Mouse (Mus musculus) ES-E14 (cell line): ENCODE measurements around the gene Astn2. TPM values are rescaled to one million over a fixed set of nuclear protein-coding genes. Genes with fewer than 3 reads are reported as not detected.

Source experiments
- DNase-seq: peaks from one replicate; pipeline ENCODE4 v3.0.0-alpha.2; 2013; ENCODE audit warnings: low read depth, low spot score
- H3K27ac ChIP-seq: 2 replicates; pipeline ENCODE4 v1.5.1; 2012; ENCODE audit warnings: low read depth, mild to moderate bottlenecking, low read length, moderate library complexity, mixed read lengths; ENCODE audit not compliant: poor library complexity, insufficient read depth, severe bottlenecking
- H3K36me3 ChIP-seq: 2 replicates; pipeline ENCODE4 v1.6.1; 2012; ENCODE audit warnings: mild to moderate bottlenecking, low read length, moderate library complexity, mixed read lengths; ENCODE audit not compliant: control insufficient read depth, poor library complexity, insufficient read depth, severe bottlenecking
- H3K4me1 ChIP-seq, 2 experiments: fragments of 150-350 bp in 1 of 2; sonication (generic) in 1 of 2; 2 replicates each; pipeline ENCODE4 v1.6.1; 2012; ENCODE audit warnings: low read length in 2 of 2, mild to moderate bottlenecking in 1 of 2, mixed read lengths in 1 of 2; ENCODE audit not compliant: control insufficient read depth in 2 of 2, insufficient read depth in 2 of 2, poor library complexity in 1 of 2
- H3K4me3 ChIP-seq, 2 experiments: fragments of 150-350 bp in 1 of 2; sonication (generic) in 1 of 2; 2 replicates each; pipeline ENCODE4 v1.5.1; 2012; ENCODE audit warnings: low read length in 2 of 2, low read depth in 1 of 2, mild to moderate bottlenecking in 1 of 2, mixed read lengths in 1 of 2; ENCODE audit not compliant: insufficient read depth in 1 of 2, poor library complexity in 1 of 2, severe bottlenecking in 1 of 2
- H3K9ac ChIP-seq: 2 replicates; pipeline ENCODE4 v1.6.1; 2012; ENCODE audit warnings: low read depth, mild to moderate bottlenecking, low read length, mixed read lengths; ENCODE audit not compliant: poor library complexity, insufficient read depth, severe bottlenecking
- H3K9me3 ChIP-seq: fragments of 150-350 bp; sonication (generic); 2 replicates; pipeline ENCODE4 v1.6.1; 2012; ENCODE audit warnings: low read depth, mild to moderate bottlenecking, low read length; ENCODE audit not compliant: control insufficient read depth, insufficient read depth
- CHD2 ChIP-seq: IDR thresholded peaks from 2 replicates; pipeline ENCODE4 v1.6.1; 2014; ENCODE audit warnings: mild to moderate bottlenecking, low read depth, low read length, inconsistent platforms
- HCFC1 ChIP-seq: IDR thresholded peaks from 2 replicates; pipeline ENCODE4 v1.6.1; 2012; ENCODE audit warnings: low read length, inconsistent platforms, borderline replicate concordance; ENCODE audit not compliant: insufficient read depth
- MAFK ChIP-seq: IDR thresholded peaks from 2 replicates; pipeline ENCODE4 v1.6.1; 2014; ENCODE audit warnings: mild to moderate bottlenecking, low read depth, low read length, inconsistent platforms; ENCODE audit not compliant: insufficient read depth
- ZC3H11A ChIP-seq: IDR thresholded peaks from 2 replicates; pipeline ENCODE4 v1.6.1; 2012; ENCODE audit warnings: low read depth, mild to moderate bottlenecking, inconsistent platforms, low read length, borderline replicate concordance
- ZNF384 ChIP-seq: IDR thresholded peaks from 2 replicates; pipeline ENCODE4 v1.6.1; 2012; ENCODE audit warnings: low read depth, low read length, inconsistent platforms
- in situ Hi-C, 2 experiments: fragments of 600-800 bp; cut with MboI; formaldehyde crosslinking; loops; one replicate each; pipeline ENCODE4 v1.15.1; 2025; ENCODE audit warnings: low sequenced_read_pairs in 2 of 2, inconsistent platforms in 1 of 2; ENCODE audit not compliant: unreplicated experiment in 2 of 2
- total RNA-seq: library from RNA; depleted of rRNA; stranded (reverse); fragments of 300-350 nt; gene quantifications from 2 replicates; pipeline ENCODE4 v1.2.3, GENCODE M21; 2012

Gene Astn2
- total RNA-seq, 1 experiment, result 0.04 TPM

- no peaks in the 10 kb centered on the region for H3K9me3 ChIP-seq
- no peak overlapping the region for H3K27ac ChIP-seq
- TF ChIP-seq ZNF384 (no peak), CHD2 (no peak), ZC3H11A (no peak), MAFK (no peak)
- no peak overlapping the region for H3K9ac ChIP-seq
- peaks cover 2% of the 10 kb centered on the region; the same call in 1 of the 2 replicates for H3K36me3 ChIP-seq
- DNase-seq, result no peak
- H3K4me1 ChIP-seq, result no peaks in the 10 kb centered on the region
- H3K4me3 ChIP-seq, result no peak overlapping the region
- in situ Hi-C loops, result no loop called here
These were observed 796.3 kb downstream of the Astn2 start for GRCm38 (mm10) chr4:65608112-65608511.

GRCm38 (mm10) chr4:65607184-65607631 lies 797.2 kb downstream of the Astn2 start:
- DNase-seq, result no peak
- Histone ChIP-seq H3K9ac (no peak overlapping the region), H3K4me3 (no peak overlapping the region), H3K4me1 (no peaks in the 10 kb centered on the region), H3K36me3 (no peaks in the 10 kb centered on the region), H3K9me3 (no peaks in the 10 kb centered on the region), H3K27ac (no peak overlapping the region)
- in situ Hi-C loops, result no loop called here
- TF ChIP-seq ZNF384, result no peak
- no peak for TF ChIP-seq MAFK
- TF ChIP-seq ZC3H11A, result no peak
- TF ChIP-seq HCFC1, result no peak
- no peak for TF ChIP-seq CHD2

- H3K36me3 ChIP-seq, result no peaks in the 10 kb centered on the region
- H3K9me3 ChIP-seq, result no peaks in the 10 kb centered on the region
- no peak overlapping the region for H3K27ac ChIP-seq
- TF ChIP-seq MAFK, result no peak
- TF ChIP-seq HCFC1, result no peak
- TF ChIP-seq CHD2, result no peak
- TF ChIP-seq ZC3H11A, result no peak
- no peak for TF ChIP-seq ZNF384
- peak overlapping the region; percentile 85 for H3K9ac ChIP-seq
- no peak for DNase-seq
- in situ Hi-C loops, result no loop called here
- H3K4me1 ChIP-seq, result no peaks in the 10 kb centered on the region
- peak overlapping the region; percentile 84 to 87 for H3K4me3 ChIP-seq
These were observed 799.2 kb downstream of the Astn2 start for GRCm38 (mm10) chr4:65605151-65605702.

- in situ Hi-C loops, result no loop called here
- Histone ChIP-seq H3K4me3 (peak within 1 kb of the TSS; percentile 84 to 87), H3K9ac (peak within 1 kb of the TSS; percentile 85), H3K9me3 (no peaks in the 10 kb centered on the region), H3K27ac (0 out of 2 replicates have a peak within 1 kb of the TSS, but pooled peaks have one; percentile 8), H3K4me1 (no peaks in the 10 kb centered on the region), H3K36me3 (no peaks in the 10 kb centered on the region)
- peak; percentile 95 for DNase-seq
- TF ChIP-seq HCFC1, result 0 out of 2 replicates have a peak, but pooled peaks have one; percentile 45
- no peak for TF ChIP-seq CHD2
These were observed 799.8 kb downstream of the Astn2 start, which contains the start of gene Trim32 for GRCm38 (mm10) chr4:65604504-65605150. Gene Trim32 (plus strand): TSS chr4:65604986.
